Mouse (Mus musculus): Measurements from ENCODE around the gene Sh3bgrl2. TPM values are rescaled to one million over a fixed set of nuclear protein-coding genes. Genes with fewer than 3 reads are reported as not detected.

The Sh3bgrl2 gene
- total RNA-seq, 2 experiments from 2014 or later, result 0.80 to 0.85 TPM

DNA sequence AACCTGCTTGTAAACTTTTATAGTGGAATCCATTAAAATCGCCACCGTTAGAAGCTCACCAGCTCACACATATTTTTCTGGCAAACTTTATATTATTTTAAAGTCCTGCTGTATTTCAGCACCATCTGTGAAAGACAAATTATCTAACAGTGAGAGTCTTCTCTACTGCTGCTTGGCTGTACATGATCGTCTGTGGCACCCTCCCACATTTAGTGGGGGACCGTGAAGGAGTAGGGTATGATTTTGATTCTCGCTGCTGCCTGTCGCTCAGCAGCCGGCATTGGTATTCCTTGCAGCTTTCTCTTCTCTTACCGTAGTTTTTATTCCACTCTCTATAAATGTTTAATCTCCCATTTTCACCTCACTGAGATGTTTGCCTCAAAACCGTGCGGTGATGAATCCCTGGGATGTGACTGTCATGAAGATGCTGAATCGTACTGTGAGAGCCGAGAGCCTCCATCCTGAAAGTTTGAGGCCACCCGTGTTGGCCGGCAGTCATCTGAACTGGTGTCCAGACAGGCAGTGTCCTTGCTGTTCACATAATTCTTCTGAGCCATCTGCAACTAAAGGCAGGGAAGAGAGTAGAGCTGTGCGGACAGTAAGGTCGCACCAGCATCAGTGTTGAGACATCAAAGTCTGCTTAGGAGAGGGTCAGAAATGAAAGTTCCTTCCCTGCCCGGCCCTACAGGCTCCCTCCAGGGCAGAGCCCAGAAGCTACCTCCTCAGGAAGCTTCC, 38.4 kb downstream of the Sh3bgrl2 start:
- ATAC-seq (replicated peaks; ENCODE audit: low FRiP score, low TSS enrichment, poor library complexity, severe bottlenecking), result no peak

GRCm38 (mm10) chr9:83587116-83587515, 39.0 kb downstream of the Sh3bgrl2 start:
- no peak for ATAC-seq (replicated peaks; ENCODE audit: low FRiP score, low TSS enrichment, poor library complexity, severe bottlenecking)

DNA sequence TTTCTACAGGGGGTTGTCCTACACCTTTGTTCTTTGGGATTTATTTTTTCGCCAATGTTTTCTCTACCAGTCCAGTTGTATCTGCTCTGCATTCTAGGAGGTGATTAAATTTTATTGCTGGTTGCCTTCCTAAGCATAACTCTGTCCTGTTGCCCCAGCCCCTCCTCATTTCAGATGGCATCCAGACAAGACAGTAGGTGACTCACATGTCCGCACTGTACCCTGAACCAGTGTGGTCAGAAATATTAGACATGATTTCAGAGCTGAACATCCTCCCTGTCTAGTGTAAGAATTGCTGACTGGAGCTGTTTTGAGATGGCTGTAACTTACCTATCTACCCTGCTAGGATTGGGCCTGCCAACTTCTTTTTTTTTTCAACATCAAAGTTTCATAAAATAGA, 40.9 kb downstream of the Sh3bgrl2 start:
- no peak for ATAC-seq (replicated peaks; ENCODE audit: low FRiP score, low TSS enrichment, poor library complexity, severe bottlenecking)

GRCm38 (mm10) chr9:83589680-83590467, 41.7 kb downstream of the Sh3bgrl2 start:
- no peak for ATAC-seq (replicated peaks; ENCODE audit: low FRiP score, low TSS enrichment, poor library complexity, severe bottlenecking)

- no peak for ATAC-seq (replicated peaks; ENCODE audit: low FRiP score, low TSS enrichment, poor library complexity, severe bottlenecking)
Measured at GRCm38 (mm10) chr9:83591848-83592456, 43.8 kb downstream of the Sh3bgrl2 start.

GRCm38 (mm10) chr9:83593811-83594210, 45.7 kb downstream of the Sh3bgrl2 start:
- no peak for ATAC-seq (replicated peaks; ENCODE audit: low FRiP score, low TSS enrichment, poor library complexity, severe bottlenecking)

GRCm38 (mm10) chr9:83596132-83596531, 48.0 kb downstream of the Sh3bgrl2 start:
- ATAC-seq (replicated peaks; ENCODE audit: low FRiP score, low TSS enrichment, poor library complexity, severe bottlenecking), result no peak

DNA sequence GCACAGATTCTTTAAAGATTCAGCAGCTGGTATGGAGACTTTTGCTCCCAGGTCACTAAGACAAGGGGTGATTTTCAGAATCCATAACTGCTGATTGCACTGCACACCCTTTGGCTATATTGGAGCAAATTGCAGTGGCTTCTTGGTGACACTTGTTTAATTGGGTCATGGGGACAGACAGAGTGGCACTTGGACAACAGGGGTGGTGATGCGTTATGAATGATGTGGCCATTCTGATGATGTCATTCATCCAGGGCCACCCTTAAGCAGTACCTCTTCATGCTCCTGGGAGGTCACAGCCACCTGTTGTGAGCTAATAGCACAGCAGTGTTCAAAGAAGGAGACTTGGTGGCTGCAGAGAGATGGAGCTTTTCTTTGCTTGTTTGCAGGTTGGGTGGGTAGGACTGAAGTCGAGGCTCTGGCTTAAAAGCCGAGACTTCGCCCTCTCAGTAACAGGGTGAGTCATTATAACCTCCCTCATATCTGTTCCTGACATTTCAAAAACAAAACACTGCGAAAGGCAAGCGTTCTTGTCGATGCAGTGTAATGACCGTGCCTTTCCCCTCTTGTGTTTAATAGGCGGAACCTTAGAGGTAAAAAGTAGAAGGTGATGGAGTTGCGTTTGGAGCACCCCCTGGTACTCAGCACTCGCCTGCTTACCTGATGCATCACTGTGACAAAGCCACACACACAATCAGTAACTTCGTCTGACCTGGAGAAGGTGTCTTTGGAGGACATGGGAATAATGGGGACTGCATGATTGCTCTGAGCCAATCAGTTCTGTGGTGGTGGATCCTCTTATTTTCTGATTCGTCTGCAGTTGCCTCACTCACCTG, 48.7 kb downstream of the Sh3bgrl2 start:
- no peak for ATAC-seq (replicated peaks; ENCODE audit: low FRiP score, low TSS enrichment, poor library complexity, severe bottlenecking)

DNA sequence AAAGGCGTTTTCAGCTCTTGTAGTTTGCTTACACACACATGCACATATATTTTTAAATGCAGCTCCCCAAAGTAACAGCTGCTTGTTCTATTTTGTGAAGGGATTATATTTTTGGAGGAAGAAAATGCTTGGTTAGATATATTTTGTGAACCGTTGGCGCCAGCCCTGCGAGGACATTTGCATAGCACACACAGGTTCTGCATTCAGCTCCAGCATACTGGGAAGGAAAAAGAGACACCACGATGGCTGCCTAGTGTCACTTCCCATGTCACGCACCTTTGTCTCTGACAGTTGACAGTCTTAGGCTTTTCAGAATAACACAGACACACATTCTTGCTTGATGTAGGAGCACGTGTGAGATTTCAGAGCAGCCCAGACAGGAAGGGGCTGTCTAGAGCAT, 49.9 kb downstream of the Sh3bgrl2 start:
- no peak for ATAC-seq (replicated peaks; ENCODE audit: low FRiP score, low TSS enrichment, poor library complexity, severe bottlenecking)

DNA sequence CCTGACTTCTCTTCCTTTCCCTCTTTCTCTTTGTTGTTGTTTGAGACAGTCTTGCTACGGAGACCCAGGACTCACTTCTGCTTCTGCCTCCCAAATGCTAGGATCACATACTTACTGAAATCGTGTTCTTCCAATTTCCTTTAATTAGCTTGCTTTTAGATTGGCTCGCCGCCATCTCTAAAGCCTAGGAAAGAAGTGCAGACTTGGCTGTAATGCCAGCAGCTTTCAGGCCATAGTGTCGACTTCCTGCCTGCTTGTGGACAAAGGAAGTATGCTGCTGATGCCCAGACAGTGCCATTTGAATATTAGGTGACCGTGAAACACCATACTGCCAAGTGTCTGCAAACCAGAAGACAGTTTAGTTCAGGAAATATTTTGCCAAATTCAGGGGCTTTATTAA, 51.4 kb downstream of the Sh3bgrl2 start:
- no peak for ATAC-seq (replicated peaks; ENCODE audit: low FRiP score, low TSS enrichment, poor library complexity, severe bottlenecking)

DNA sequence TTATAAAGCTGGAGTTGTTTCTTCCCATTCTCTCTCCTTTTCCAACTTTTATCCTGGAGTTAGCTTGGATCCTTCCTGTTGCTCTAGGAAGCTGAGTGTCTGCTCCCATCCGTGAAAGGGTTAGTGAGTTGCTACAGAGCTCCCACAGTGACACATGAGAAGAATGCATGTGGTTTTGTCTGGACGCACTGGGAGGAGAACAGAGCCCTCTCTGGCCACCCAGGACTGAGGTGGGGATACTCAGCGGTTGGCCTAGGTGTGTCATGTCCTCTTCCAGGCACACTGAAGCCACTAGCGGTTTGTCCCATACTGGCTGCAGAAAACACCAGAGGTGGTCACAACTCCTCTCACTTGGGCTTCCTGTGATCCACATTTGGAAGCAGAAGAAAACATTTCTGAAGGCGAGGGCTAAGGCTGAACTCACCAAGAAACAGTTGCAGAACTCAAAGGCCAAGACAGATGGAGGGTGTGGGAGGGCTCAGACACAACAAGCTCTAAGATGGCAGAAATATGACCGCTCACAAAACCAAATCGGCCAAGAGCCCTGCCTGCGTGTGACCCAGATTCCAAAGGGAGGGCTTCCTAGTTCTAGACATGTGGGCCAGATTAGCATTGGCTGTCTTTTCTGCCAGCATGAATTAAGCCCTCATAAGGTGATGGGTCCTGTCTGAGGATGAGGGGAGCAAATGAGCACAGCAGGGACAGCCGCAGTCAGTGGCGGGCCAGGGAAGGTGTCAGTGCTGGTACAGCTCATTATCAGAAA, 52.3 kb downstream of the Sh3bgrl2 start:
- no peak for ATAC-seq (replicated peaks; ENCODE audit: low FRiP score, low TSS enrichment, poor library complexity, severe bottlenecking)

- ATAC-seq (replicated peaks; ENCODE audit: low FRiP score, low TSS enrichment, poor library complexity, severe bottlenecking), result no peak
Measured at GRCm38 (mm10) chr9:83602176-83602770, 54.1 kb downstream of the Sh3bgrl2 start.

- ATAC-seq (replicated peaks; ENCODE audit: low FRiP score, low TSS enrichment, poor library complexity, severe bottlenecking), result no peak
Measured at GRCm38 (mm10) chr9:83603159-83603558, 55.0 kb downstream of the Sh3bgrl2 start.

GRCm38 (mm10) chr9:83605886-83606640, 57.9 kb downstream of the Sh3bgrl2 start:
- no peak for ATAC-seq (replicated peaks; ENCODE audit: low FRiP score, low TSS enrichment, poor library complexity, severe bottlenecking)

- no peak for ATAC-seq (replicated peaks; ENCODE audit: low FRiP score, low TSS enrichment, poor library complexity, severe bottlenecking)
Measured at GRCm38 (mm10) chr9:83608135-83608534, 60.0 kb downstream of the Sh3bgrl2 start.

DNA sequence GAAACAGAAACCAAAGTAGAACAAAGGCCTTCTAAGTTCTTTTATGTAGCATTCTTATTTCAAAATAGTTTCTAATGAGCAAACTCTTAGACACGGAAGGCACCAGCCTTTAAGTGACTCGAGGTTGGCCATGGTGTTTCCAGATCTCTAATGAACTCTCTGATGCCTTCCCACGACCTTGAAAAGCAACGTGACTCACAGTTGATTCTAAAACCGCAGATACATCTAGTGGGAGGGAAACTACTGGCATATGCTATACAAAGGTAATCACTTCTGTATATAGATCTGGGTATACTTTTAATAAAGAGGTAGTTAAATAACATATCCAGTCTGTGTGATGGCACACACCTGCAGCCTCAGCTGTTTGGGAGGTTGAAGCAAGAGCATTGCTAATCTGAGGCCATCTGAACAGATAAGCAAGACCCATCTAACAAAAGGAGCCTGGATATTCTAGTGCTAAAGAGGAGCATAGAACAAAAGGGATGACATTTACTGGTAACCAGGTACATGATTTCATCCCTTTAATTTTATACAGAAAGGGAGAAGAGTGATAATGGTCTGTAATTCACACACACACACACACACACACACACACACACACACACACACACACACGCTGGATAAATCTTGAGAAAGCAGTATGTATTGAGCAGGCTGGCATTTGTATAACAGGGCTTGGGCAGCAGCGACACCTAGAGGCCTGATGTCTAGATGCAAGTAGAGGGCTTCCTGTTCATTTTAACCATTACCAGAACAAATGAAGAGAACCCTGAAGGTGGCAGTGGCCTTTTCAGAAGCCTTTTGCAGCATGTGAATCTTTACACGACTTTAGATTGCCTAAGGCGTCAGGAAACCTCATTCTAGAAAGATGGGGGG, 61.5 kb downstream of the Sh3bgrl2 start:
- ATAC-seq (replicated peaks; ENCODE audit: low FRiP score, low TSS enrichment, poor library complexity, severe bottlenecking), result peak; percentile 96
